Mouse (Mus musculus) C2C12 (cell line): ENCODE measurements around the gene Ly9.

Experiments
- CEBPB ChIP-seq: IDR thresholded peaks from one replicate; pipeline ENCODE4 v1.6.1; 2011; ENCODE audit warnings: low read depth, mild to moderate bottlenecking, control low read depth, moderate library complexity
- CTCF ChIP-seq: IDR thresholded peaks from one replicate; pipeline ENCODE4 v1.5.1; 2011; ENCODE audit not compliant: control insufficient read depth, insufficient read depth, insufficient read length
- FOSL1 ChIP-seq: IDR thresholded peaks from one replicate; pipeline ENCODE4 v1.8.0; 2011; ENCODE audit warnings: mild to moderate bottlenecking, low read length; ENCODE audit not compliant: poor library complexity, insufficient read depth, severe bottlenecking
- MAX ChIP-seq: IDR thresholded peaks from one replicate; pipeline ENCODE4 v1.6.1; 2011; ENCODE audit warnings: mild to moderate bottlenecking, control low read depth
- MYOD1 ChIP-seq: IDR thresholded peaks from one replicate; pipeline ENCODE4 v1.6.1; 2011; ENCODE audit warnings: low read depth; ENCODE audit not compliant: control insufficient read depth, insufficient read length
- MYOG ChIP-seq: IDR thresholded peaks from one replicate; pipeline ENCODE4 v1.6.1; 2011; ENCODE audit not compliant: control insufficient read depth, insufficient read length; ENCODE audit errors: extremely low read depth
- USF1 ChIP-seq: IDR thresholded peaks from one replicate; pipeline ENCODE4 v1.6.1; 2011; ENCODE audit warnings: low read depth, mild to moderate bottlenecking, control low read depth, moderate library complexity

DNA sequence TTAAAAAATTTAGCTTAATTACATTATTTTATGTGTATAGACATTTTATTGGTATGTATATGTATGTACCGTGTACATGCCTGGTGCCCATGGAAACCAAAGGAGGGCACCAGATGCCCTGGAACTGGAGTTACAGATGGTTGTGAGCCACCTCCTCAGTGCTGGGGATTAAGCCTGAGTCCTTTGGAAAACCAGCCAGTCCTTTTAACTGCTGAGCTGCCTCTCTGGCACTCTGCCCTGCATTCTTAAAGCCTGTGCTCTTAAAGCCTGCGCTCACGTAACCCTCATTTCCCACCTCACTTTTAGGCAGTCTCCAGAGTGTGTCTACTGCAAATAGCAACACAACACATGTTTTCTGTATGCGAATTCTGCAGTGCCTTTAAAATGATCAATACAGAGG is 23.7 kb upstream of the Ly9 start:
- TF ChIP-seq CTCF (no peak), USF1 (no peak), MYOD1 (no peak), CEBPB (no peak), MAX (no peak), MYOG (no peak), FOSL1 (no peak)
